Mouse (Mus musculus) olfactory bulb, adult 2 months (tissue): ENCODE measurements at regions not wholly inside any gene's neighbourhood (a gene's known extent, or its start where the extent isn't known, plus 50 kb on each side); places are given as distances from the start of the nearest gene placed in this dataset.

Experiments used
- CTCF ChIP-seq: fragments of 200-500 bp; IDR thresholded peaks from 2 replicates; pipeline ENCODE4 v1.5.1; 2012; ENCODE audit warnings: low read depth, mild to moderate bottlenecking, low read length, moderate library complexity; ENCODE audit not compliant: insufficient read depth
- POLR2A ChIP-seq: fragments of 200-500 bp; IDR thresholded peaks from 2 replicates; pipeline ENCODE4 v1.6.1; 2012; ENCODE audit warnings: mild to moderate bottlenecking, low read depth, low read length, moderate library complexity; ENCODE audit not compliant: insufficient read depth

DNA sequence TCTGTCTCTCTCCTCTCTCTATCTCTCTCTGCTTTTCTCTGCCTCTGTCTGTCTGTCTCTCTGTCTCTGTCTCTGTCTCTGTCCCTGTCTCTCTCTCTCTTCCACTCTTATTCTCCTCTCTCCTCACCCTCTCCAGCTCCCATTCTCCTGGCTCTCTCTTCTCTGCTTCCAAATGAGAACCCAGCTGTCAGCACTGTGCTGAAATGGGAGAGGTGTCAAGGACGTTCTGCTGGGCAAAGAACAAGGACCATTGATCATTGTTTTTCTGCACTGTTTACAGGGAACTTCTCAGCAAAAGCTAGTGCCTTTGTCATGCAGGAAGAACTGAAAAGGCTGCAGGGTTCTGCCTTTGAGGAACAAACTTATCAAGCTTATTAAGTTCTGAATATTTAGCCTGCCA, 550.3 kb upstream of the Syt1 start:
- TF ChIP-seq POLR2A (no peak), CTCF (no peak)
